Mouse (Mus musculus) bone marrow, adult 2 months (tissue): ENCODE data around the gene Zkscan4. TPM values are rescaled to one million over a fixed set of nuclear protein-coding genes. Genes with fewer than 3 reads are reported as not detected.
"Not testable (repeated sequence)": the region's sequence is repeated elsewhere in the genome, so short reads cannot be mapped to it uniquely, and the experiment has no call there.

Experiments used
- H3K27ac ChIP-seq: fragments of 200-500 bp; 2 replicates; pipeline ENCODE4 v1.5.1; 2012; ENCODE audit warnings: low read depth, mild to moderate bottlenecking, control low read depth, inconsistent platforms, low read length; ENCODE audit not compliant: control insufficient read depth, poor library complexity, insufficient read depth
- H3K4me1 ChIP-seq: fragments of 200-500 bp; 2 replicates; pipeline ENCODE4 v1.6.1; 2011; ENCODE audit warnings: low read length; ENCODE audit not compliant: control insufficient read depth, insufficient read depth
- H3K4me3 ChIP-seq: fragments of 200-500 bp; replicated peaks from 2 replicates; pipeline ENCODE3; 2011; ENCODE audit warnings: mild to moderate bottlenecking, low read depth, low read length, control low read depth; ENCODE audit not compliant: control insufficient read depth
- CTCF ChIP-seq: fragments of 200-500 bp; IDR thresholded peaks from 2 replicates; pipeline ENCODE4 v1.5.1; 2011; ENCODE audit warnings: low read length, control low read depth; ENCODE audit not compliant: control insufficient read depth, insufficient read depth
- POLR2A ChIP-seq: fragments of 200-500 bp; IDR thresholded peaks from 2 replicates; pipeline ENCODE4 v1.6.1; 2011; ENCODE audit warnings: low read depth, mild to moderate bottlenecking, control low read depth, low read length, borderline replicate concordance; ENCODE audit not compliant: control insufficient read depth
- WGBS: fragments of 180-500 bp; shearing (Covaris S2); methylation state at CpG from one replicate; pipeline ENCODE4 v1.1.7; 2018; 5-methylcytosine and 5-hydroxymethylcytosine counted together
- polyA plus RNA-seq: library from polyadenylated mRNA; stranded (reverse); fragments of >200 nt; gene quantifications from 2 replicates; pipeline ENCODE4 v1.2.4, GENCODE M21; 2011; ENCODE audit warnings: low replicate concordance; ENCODE audit not compliant: missing spikeins, insufficient read depth, insufficient read length

The Zkscan4 gene
- polyA plus RNA-seq, 1 experiment: not detected

- H3K4me1 ChIP-seq: no peaks in the 10 kb centered on the region
- 89% methylated on average over 21 of the region's 21 CpGs for WGBS
- no peak within 1 kb of the TSS for H3K4me3 ChIP-seq
- no peak within 1 kb of the TSS for H3K27ac ChIP-seq
- no peak for TF ChIP-seq POLR2A
- TF ChIP-seq CTCF: no peak
These were observed 16.4 kb downstream of the Zkscan4 start, which contains the start of gene AK157302 for GRCm38 (mm10) chr13:21495080-21495479. TSS of gene AK157302 (plus strand) at chr13:21495223.

- 86% methylated on average over 17 of the region's 17 CpGs for WGBS
- not testable (repeated sequence) for H3K27ac ChIP-seq, H3K4me3 ChIP-seq, H3K4me1 ChIP-seq
These were observed 22.5 kb downstream of the Zkscan4 start, which contains the start of gene Gm11273 for GRCm38 (mm10) chr13:21501182-21501581. TSS of gene Gm11273 (minus strand) at chr13:21501418.

- no peaks in the 10 kb centered on the region for H3K4me1 ChIP-seq
- H3K4me3 ChIP-seq: no peak overlapping the region
- H3K27ac ChIP-seq: no peak overlapping the region
- TF ChIP-seq POLR2A (no peak), CTCF (no peak)
- 79% methylated on average over 5 of the region's 5 CpGs for WGBS
These were observed 23.6 kb downstream of the Zkscan4 start for GRCm38 (mm10) chr13:21502296-21502695.

- no peaks in the 10 kb centered on the region for H3K4me1 ChIP-seq
- TF ChIP-seq CTCF (no peak), POLR2A (no peak)
- under 1% methylated on average over 21 of the region's 21 CpGs for WGBS
- H3K27ac ChIP-seq: peak overlapping the region; percentile 16; the same call in 1 of the 2 replicates
- H3K4me3 ChIP-seq: peak overlapping the region; percentile 84
These were observed 27.5 kb downstream of the Zkscan4 start for GRCm38 (mm10) chr13:21506221-21506649.

GRCm38 (mm10) chr13:21530136-21530535 lies 51.4 kb downstream of the Zkscan4 start:
- Histone ChIP-seq H3K27ac (no peak overlapping the region), H3K4me3 (no peak overlapping the region), H3K4me1 (no peaks in the 10 kb centered on the region)
- WGBS: 34% methylated on average over 7 of the region's 7 CpGs
- no peak for TF ChIP-seq CTCF
- no peak for TF ChIP-seq POLR2A

- H3K27ac ChIP-seq: peak within 1 kb of the TSS; percentile 84
- under 1% methylated on average over 39 of the region's 39 CpGs for WGBS
- H3K4me1 ChIP-seq: no peaks in the 10 kb centered on the region
- no peak for TF ChIP-seq CTCF
- TF ChIP-seq POLR2A: 0 out of 2 replicates have a peak, but pooled peaks have one; percentile 50
- peak within 1 kb of the TSS; percentile 71 for H3K4me3 ChIP-seq
These were observed 52.1 kb downstream of the Zkscan4 start, which contains the start of gene Zkscan8 for GRCm38 (mm10) chr13:21530781-21531201. TSS of gene Zkscan8 (minus strand) at chr13:21531120.

Other genes with a start within 250 kb of the Zkscan4 start
- not detected in 2 replicates for gene Gpx5, start 186.2 kb upstream of the Zkscan4 start, polyA plus RNA-seq
- not detected in 2 replicates for gene Gpx6, start 166.8 kb upstream of the Zkscan4 start, polyA plus RNA-seq
- not detected in 2 replicates for gene Olfr1367, start 132.0 kb upstream of the Zkscan4 start, polyA plus RNA-seq
- gene Zscan12, start 116.1 kb upstream of the Zkscan4 start, polyA plus RNA-seq: 3.7 and 5.9 TPM in 2 replicates
- gene Zkscan3, start 76.2 kb upstream of the Zkscan4 start, polyA plus RNA-seq: 17.1 and 25.5 TPM in 2 replicates
- gene Pgbd1, start 37.8 kb upstream of the Zkscan4 start, polyA plus RNA-seq: not detected in 2 replicates
- 8.0 and 14.1 TPM in 2 replicates for gene Zscan26, start 25.2 kb upstream of the Zkscan4 start, polyA plus RNA-seq
- gene Nkapl, start 10.4 kb upstream of the Zkscan4 start, polyA plus RNA-seq: 0.66 TPM in 1 of 2 replicates, not detected in the other
- gene Gm10065, start 534 bp downstream of the Zkscan4 start, polyA plus RNA-seq: not detected in 2 replicates
- 1.6 TPM in 1 of 2 replicates, not detected in the other for gene AK157302, start 16.3 kb downstream of the Zkscan4 start, polyA plus RNA-seq
- 14.1 TPM in 1 of 2 replicates, not detected in the other for gene Gm11273, start 22.5 kb downstream of the Zkscan4 start, polyA plus RNA-seq
- gene Zkscan8, start 52.2 kb downstream of the Zkscan4 start, polyA plus RNA-seq: 2.1 and 6.4 TPM in 2 replicates
- not detected in 2 replicates for gene Olfr1366, start 63.9 kb downstream of the Zkscan4 start, polyA plus RNA-seq
- gene Olfr1535, start 81.0 kb downstream of the Zkscan4 start, polyA plus RNA-seq: 0.90 and 1.00 TPM in 2 replicates
- not detected in 2 replicates for gene Olfr1364, start 102.9 kb downstream of the Zkscan4 start, polyA plus RNA-seq
- gene Olfr1362, start 135.1 kb downstream of the Zkscan4 start, polyA plus RNA-seq: not detected in 2 replicates
- gene Olfr11, start 163.6 kb downstream of the Zkscan4 start, polyA plus RNA-seq: not detected in 2 replicates
- gene Olfr1361, start 184.5 kb downstream of the Zkscan4 start, polyA plus RNA-seq: not detected in 2 replicates
- gene Olfr1360, start 198.5 kb downstream of the Zkscan4 start, polyA plus RNA-seq: not detected in 2 replicates
- gene Olfr1359, start 219.2 kb downstream of the Zkscan4 start, polyA plus RNA-seq: not detected in 2 replicates
- gene Hist1h2bl, start 237.2 kb downstream of the Zkscan4 start, polyA plus RNA-seq: 28.9 and 65.7 TPM in 2 replicates
- 19.2 and 21.1 TPM in 2 replicates for gene Hist1h2ai, start 237.5 kb downstream of the Zkscan4 start, polyA plus RNA-seq
- gene Hist1h3h, start 238.8 kb downstream of the Zkscan4 start, polyA plus RNA-seq: 49.7 and 178 TPM in 2 replicates
- 19.6 and 68.6 TPM in 2 replicates for gene Hist1h2bm, start 243.1 kb downstream of the Zkscan4 start, polyA plus RNA-seq